Mouse (Mus musculus): ENCODE measurements around the gene N4bp2l2. TPM values are rescaled to one million over a fixed set of nuclear protein-coding genes. Genes with fewer than 3 reads are reported as not detected.
A peak's percentile ranks its signal among the peaks of the same experiment; 100 is the strongest.
"Not testable (repeated sequence)": the region's sequence is repeated elsewhere in the genome, so short reads cannot be mapped to it uniquely, and the experiment has no call there.

N4bp2l2 gene
- polyA plus RNA-seq (2012; rRNA removed): 6.5 and 7.4 TPM in 2 replicates

DNA sequence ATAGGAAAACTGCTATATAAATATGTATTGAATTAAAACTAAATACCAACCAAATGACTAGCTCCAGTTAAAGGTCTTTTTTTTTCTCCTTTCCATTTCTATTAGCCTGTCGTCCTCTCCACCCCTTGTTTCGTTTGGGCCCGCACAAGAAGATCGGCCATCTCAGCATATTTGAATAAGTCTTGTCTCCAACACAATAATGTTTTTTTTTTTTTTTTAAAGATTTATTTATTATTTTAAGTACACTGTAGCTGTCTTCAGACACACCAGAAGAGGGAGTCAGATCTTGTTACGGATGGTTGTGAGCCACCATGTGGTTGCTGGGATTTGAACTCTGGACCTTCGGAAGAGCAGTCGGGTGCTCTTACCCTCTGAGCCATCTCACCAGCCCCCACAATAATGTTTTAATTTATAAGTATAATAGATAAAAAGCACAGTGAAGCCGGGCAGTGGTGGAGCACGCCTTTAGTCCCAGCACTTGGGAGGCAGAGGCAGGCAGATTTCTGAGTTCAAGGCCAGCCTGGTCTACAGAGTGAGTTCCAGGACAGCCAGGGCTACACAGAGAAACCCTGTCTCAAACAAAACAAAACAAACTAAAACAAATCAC is at the start of gene N4bp2l2:
Gene N4bp2l2, minus strand, starts transcription at position 51 of the 607 bp plus-strand sequence.
- H3K27me3 ChIP-seq (replicated peaks; ENCODE audit: control insufficient read depth, insufficient read depth, low read length); H3K36me3 ChIP-seq (ENCODE audit: control insufficient read depth, insufficient read depth, low read length); H3K4me1 ChIP-seq (ENCODE audit: control insufficient read depth, insufficient read depth, low read length); DNase-seq: not testable (repeated sequence)
- H3K27ac ChIP-seq (ENCODE audit: insufficient read depth, low read depth, low read length): peak within 1 kb of the TSS; percentile 83
- peak within 1 kb of the TSS; percentile 86 for H3K4me3 ChIP-seq (ENCODE audit: insufficient read depth, low read depth, low read length)
- 89% methylated on average over 9 of the region's 9 CpGs for WGBS

GRCm38 (mm10) chr5:150713431-150713830 is 47.4 kb upstream of the N4bp2l2 start:
- TF ChIP-seq CTCF (conservative IDR thresholded peaks at IDR 0.05; ENCODE audit: insufficient read depth, insufficient read length, low read depth, low read length): no peak
- TF ChIP-seq POLR2A (IDR thresholded peaks at IDR 0.05; ENCODE audit: low read depth, low read length): no peak
- Histone ChIP-seq H3K4me3 (ENCODE audit: insufficient read depth, low read depth, low read length) (no peak overlapping the region), H3K27ac (ENCODE audit: insufficient read depth, low read depth, low read length) (no peak overlapping the region), H3K4me1 (ENCODE audit: control insufficient read depth, insufficient read depth, low read length) (no peaks in the 10 kb centered on the region), H3K36me3 (ENCODE audit: control insufficient read depth, insufficient read depth, low read length) (no peaks in the 10 kb centered on the region), H3K27me3 (replicated peaks; ENCODE audit: control insufficient read depth, insufficient read depth, low read length) (no peaks in the 10 kb centered on the region)
- DNase-seq: no peak

DNA sequence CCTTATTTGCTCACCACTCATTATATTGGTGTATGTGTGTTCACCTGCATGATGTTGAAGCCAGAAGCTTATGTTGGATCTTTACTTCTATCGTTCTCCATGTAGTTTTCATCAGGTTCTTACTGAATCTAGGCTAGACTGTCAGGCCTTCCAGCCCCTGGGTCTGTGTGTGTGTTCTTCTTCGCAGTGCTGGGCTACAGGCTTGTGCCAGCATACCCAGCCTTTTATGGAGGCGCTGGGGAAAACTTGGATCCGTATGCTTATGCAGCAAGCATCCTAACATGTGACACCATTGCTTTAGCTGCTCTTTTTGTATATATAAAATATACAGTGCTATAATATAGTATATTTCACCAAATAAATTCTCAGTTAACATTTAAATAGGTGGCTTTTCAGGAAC is 45.5 kb upstream of the N4bp2l2 start:
- WGBS: 93% methylated on average over 4 of the region's 4 CpGs

DNA sequence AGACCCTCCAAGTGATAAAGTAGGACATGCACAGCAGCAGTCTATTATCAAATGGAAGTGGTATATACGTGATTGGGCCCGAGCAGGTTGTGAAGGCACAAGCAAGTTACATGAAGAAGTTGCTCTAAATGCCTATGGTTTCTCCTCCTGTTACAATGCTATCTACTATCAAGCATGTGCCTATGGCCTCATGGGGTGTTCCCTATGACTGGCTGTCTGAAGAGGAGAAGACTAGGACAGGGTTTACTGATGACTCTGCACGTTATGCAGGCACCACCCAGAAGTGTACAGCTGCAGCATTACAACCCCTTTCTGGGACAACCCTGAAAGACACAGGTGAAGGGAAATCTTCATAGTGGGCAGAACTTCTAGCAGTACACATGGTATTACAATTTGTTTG is 41.2 kb upstream of the N4bp2l2 start:
- not testable (repeated sequence) for H3K27ac ChIP-seq (ENCODE audit: insufficient read depth, low read depth, low read length); H3K27me3 ChIP-seq (replicated peaks; ENCODE audit: control insufficient read depth, insufficient read depth, low read length); H3K4me3 ChIP-seq (ENCODE audit: insufficient read depth, low read depth, low read length); H3K4me1 ChIP-seq (ENCODE audit: control insufficient read depth, insufficient read depth, low read length); H3K36me3 ChIP-seq (ENCODE audit: control insufficient read depth, insufficient read depth, low read length); DNase-seq
- 95% methylated on average over 3 of the region's 3 CpGs for WGBS

More for the DNA sequence above, 45.5 kb upstream of the N4bp2l2 start:
- no peak for TF ChIP-seq CTCF (conservative IDR thresholded peaks at IDR 0.05; ENCODE audit: insufficient read depth, insufficient read length, low read depth, low read length)
- no peak for TF ChIP-seq POLR2A (IDR thresholded peaks at IDR 0.05; ENCODE audit: low read depth, low read length)
- H3K27ac ChIP-seq (ENCODE audit: insufficient read depth, low read depth, low read length): no peak overlapping the region
- no peaks in the 10 kb centered on the region for H3K36me3 ChIP-seq (ENCODE audit: control insufficient read depth, insufficient read depth, low read length)
- H3K27me3 ChIP-seq (replicated peaks; ENCODE audit: control insufficient read depth, insufficient read depth, low read length): no peaks in the 10 kb centered on the region
- no peaks in the 10 kb centered on the region for H3K4me1 ChIP-seq (ENCODE audit: control insufficient read depth, insufficient read depth, low read length)
- no peak for DNase-seq
- H3K4me3 ChIP-seq (ENCODE audit: insufficient read depth, low read depth, low read length): no peak overlapping the region

DNA sequence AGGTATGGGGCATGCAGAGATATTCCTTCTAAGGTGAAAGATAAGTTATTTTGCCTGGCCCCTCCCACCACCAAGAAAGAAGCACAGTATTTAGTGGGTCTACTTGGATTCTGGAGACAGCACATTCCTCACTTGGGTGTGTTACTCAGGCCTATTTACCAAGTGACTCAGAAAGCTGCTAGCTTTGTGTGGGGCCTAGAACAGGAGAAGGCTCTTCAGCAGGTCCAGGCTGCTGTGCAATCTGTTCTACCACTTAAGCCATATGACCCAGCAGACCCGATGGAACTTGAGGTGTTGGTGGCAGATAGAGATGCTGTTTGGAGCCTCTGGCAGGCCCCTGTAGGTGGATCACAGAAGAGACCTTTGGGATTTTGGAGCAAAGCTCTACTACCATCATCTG is 40.7 kb upstream of the N4bp2l2 start:
- 90% methylated on average over 1 of the region's 1 CpGs for WGBS
- H3K27me3 ChIP-seq (replicated peaks; ENCODE audit: control insufficient read depth, insufficient read depth, low read length); H3K27ac ChIP-seq (ENCODE audit: insufficient read depth, low read depth, low read length); DNase-seq; H3K4me1 ChIP-seq (ENCODE audit: control insufficient read depth, insufficient read depth, low read length); H3K36me3 ChIP-seq (ENCODE audit: control insufficient read depth, insufficient read depth, low read length); H3K4me3 ChIP-seq (ENCODE audit: insufficient read depth, low read depth, low read length): not testable (repeated sequence)

DNA sequence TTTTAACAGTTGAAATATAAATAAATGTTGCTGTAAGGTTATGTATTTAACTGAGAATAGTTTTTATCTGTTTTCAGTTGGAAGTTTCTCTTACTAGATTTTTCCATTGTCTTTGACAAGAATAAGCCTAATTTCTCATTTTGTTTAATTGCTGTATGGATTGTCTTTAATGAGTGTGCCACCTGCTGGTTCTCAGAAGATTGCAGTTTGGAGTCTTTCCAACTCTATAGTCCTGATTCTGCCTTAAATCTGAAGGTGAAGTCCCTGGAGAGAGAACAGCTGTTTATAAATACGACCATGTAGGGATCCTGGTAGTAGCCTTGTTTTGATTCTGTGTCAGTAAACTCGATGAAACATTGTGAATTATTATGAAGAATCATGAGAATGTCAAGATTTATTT is 36.7 kb upstream of the N4bp2l2 start:
- Histone ChIP-seq H3K27ac (ENCODE audit: insufficient read depth, low read depth, low read length) (no peak overlapping the region), H3K36me3 (ENCODE audit: control insufficient read depth, insufficient read depth, low read length) (no peaks in the 10 kb centered on the region), H3K4me1 (ENCODE audit: control insufficient read depth, insufficient read depth, low read length) (no peaks in the 10 kb centered on the region), H3K27me3 (replicated peaks; ENCODE audit: control insufficient read depth, insufficient read depth, low read length) (no peaks in the 10 kb centered on the region), H3K4me3 (ENCODE audit: insufficient read depth, low read depth, low read length) (no peak overlapping the region)
- peak; percentile 71 for DNase-seq
- 33% methylated on average over 2 of the region's 2 CpGs for WGBS
- no peak for TF ChIP-seq CTCF (conservative IDR thresholded peaks at IDR 0.05; ENCODE audit: insufficient read depth, insufficient read length, low read depth, low read length)
- TF ChIP-seq POLR2A (IDR thresholded peaks at IDR 0.05; ENCODE audit: low read depth, low read length): no peak

DNA sequence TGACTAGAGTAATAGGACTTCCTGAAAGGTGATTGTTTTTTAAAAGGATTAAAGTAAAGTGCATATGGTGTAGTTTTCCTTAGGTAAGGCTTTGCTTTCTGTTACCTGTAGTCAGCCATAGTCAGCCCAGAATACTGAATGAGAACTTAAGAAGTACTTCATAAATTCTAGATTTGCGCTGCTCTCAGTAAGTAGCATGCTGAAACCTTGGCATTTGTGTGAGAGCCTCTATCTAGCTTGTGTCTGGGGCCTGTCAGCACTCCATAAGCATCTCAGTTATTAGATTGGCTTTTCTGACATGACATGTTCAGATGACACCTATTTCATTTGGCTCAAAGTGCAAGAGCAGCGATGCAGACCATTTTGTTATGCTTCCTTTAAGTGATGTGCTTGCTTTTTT is 27.3 kb upstream of the N4bp2l2 start:
- Histone ChIP-seq H3K4me1 (ENCODE audit: control insufficient read depth, insufficient read depth, low read length) (no peaks in the 10 kb centered on the region), H3K27me3 (replicated peaks; ENCODE audit: control insufficient read depth, insufficient read depth, low read length) (no peaks in the 10 kb centered on the region), H3K36me3 (ENCODE audit: control insufficient read depth, insufficient read depth, low read length) (no peaks in the 10 kb centered on the region), H3K27ac (ENCODE audit: insufficient read depth, low read depth, low read length) (no peak overlapping the region), H3K4me3 (ENCODE audit: insufficient read depth, low read depth, low read length) (no peak overlapping the region)
- WGBS: 72% methylated on average over 2 of the region's 2 CpGs
- TF ChIP-seq POLR2A (IDR thresholded peaks at IDR 0.05; ENCODE audit: low read depth, low read length) (no peak), CTCF (conservative IDR thresholded peaks at IDR 0.05; ENCODE audit: insufficient read depth, insufficient read length, low read depth, low read length) (no peak)
- no peak for DNase-seq

DNA sequence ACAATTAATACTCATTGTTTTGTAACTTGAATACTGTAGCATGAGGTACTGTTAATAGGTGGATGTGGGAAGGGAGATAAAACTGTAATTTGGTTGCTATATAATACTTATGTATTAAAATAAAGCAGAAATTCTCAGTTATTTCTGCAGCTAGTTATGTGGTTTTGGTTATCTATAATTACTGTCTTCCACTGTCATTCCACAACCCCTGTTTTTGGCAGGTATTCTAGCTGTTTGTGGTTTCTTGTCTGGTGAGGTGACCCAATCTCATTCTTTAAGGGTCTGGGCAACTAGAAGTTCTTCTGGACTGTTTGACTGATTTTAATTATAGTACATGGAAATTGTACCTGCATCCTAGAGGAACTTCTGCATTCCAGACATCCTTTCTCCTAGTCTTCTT is 24.7 kb upstream of the N4bp2l2 start:
- Histone ChIP-seq H3K4me3 (ENCODE audit: insufficient read depth, low read depth, low read length) (no peak overlapping the region), H3K27me3 (replicated peaks; ENCODE audit: control insufficient read depth, insufficient read depth, low read length) (no peaks in the 10 kb centered on the region), H3K36me3 (ENCODE audit: control insufficient read depth, insufficient read depth, low read length) (no peaks in the 10 kb centered on the region), H3K27ac (ENCODE audit: insufficient read depth, low read depth, low read length) (no peak overlapping the region), H3K4me1 (ENCODE audit: control insufficient read depth, insufficient read depth, low read length) (no peaks in the 10 kb centered on the region)
- TF ChIP-seq CTCF (conservative IDR thresholded peaks at IDR 0.05; ENCODE audit: insufficient read depth, insufficient read length, low read depth, low read length) (no peak), POLR2A (IDR thresholded peaks at IDR 0.05; ENCODE audit: low read depth, low read length) (no peak)
- no peak for DNase-seq

DNA sequence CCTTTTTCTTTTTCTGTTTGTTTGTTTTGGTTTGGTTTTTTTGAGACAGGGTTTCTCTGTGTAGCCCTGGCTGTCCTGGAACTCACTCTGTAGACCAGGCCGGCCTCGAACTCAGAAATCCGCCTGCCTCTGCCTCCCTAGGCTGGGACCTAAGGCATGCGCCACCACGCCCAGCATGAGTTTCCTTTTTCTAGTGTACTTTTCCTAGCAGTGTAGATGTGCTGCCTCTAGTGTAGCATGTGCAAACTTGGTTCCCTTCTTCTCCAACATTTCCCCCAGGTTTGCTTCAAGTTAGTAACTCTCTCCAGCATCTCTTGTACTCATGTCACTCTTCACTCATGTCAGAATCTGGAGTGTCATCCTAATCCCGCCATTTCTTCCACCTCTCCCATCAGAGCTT is 16.9 kb upstream of the N4bp2l2 start:
- not testable (repeated sequence) for H3K4me1 ChIP-seq (ENCODE audit: control insufficient read depth, insufficient read depth, low read length); DNase-seq; H3K27ac ChIP-seq (ENCODE audit: insufficient read depth, low read depth, low read length); H3K27me3 ChIP-seq (replicated peaks; ENCODE audit: control insufficient read depth, insufficient read depth, low read length); H3K36me3 ChIP-seq (ENCODE audit: control insufficient read depth, insufficient read depth, low read length); H3K4me3 ChIP-seq (ENCODE audit: insufficient read depth, low read depth, low read length)
- 92% methylated on average over 6 of the region's 6 CpGs for WGBS
